Mouse (Mus musculus): ENCODE measurements at regions not wholly inside any gene's neighbourhood (a gene's known extent, or its start where the extent isn't known, plus 50 kb on each side); places are given as distances from the start of the nearest gene placed in this dataset.

- WGBS = 6% methylated on average over 22 of the region's 22 CpGs
- Histone ChIP-seq H3K9ac (ENCODE audit: low read length) (no peak overlapping the region), H3K27ac (ENCODE audit: low read length) (no peak overlapping the region), H3K9me3 (ENCODE audit: control insufficient read depth, low read length) (no peaks in the 10 kb centered on the region; the same call in 1 of the 2 replicates), H3K4me3 (ENCODE audit: low read length) (no peak overlapping the region), H3K27me3 (ENCODE audit: control insufficient read depth, insufficient read depth, low read depth, low read length) (peaks cover 48% of the 10 kb centered on the region), H3K4me2 (ENCODE audit: low read depth, low read length) (no peak overlapping the region), H3K36me3 (ENCODE audit: control insufficient read depth, insufficient read depth, low read length) (no peaks in the 10 kb centered on the region), H3K4me1 (replicated peaks; ENCODE audit: control insufficient read depth, insufficient read depth, low read length) (0 out of 2 replicates have a peak, but pooled peaks cover 3% of the 10 kb centered on the region)
- no peak for ATAC-seq (ENCODE audit: low read depth)
These were observed 155.1 kb downstream of the Insig2 start for GRCm38 (mm10) chr1:121177136-121177907.

- no peaks in the 10 kb centered on the region; the same call in 1 of the 2 replicates for H3K9me3 ChIP-seq (ENCODE audit: control insufficient read depth, low read length)
- H3K4me2 ChIP-seq (ENCODE audit: low read depth, low read length) = peak overlapping the region; percentile 36
- H3K27me3 ChIP-seq (ENCODE audit: control insufficient read depth, insufficient read depth, low read depth, low read length) = peaks cover 48% of the 10 kb centered on the region
- 0 out of 2 replicates have a peak, but pooled peaks have one; percentile 4 for ATAC-seq (ENCODE audit: low read depth)
- peak overlapping the region; percentile 24 for H3K4me3 ChIP-seq (ENCODE audit: low read length)
- WGBS = 1% methylated on average over 31 of the region's 31 CpGs
- H3K9ac ChIP-seq (ENCODE audit: low read length) = peak overlapping the region; percentile 11; the same call in 1 of the 2 replicates
- no peak overlapping the region for H3K27ac ChIP-seq (ENCODE audit: low read length)
- no peaks in the 10 kb centered on the region for H3K36me3 ChIP-seq (ENCODE audit: control insufficient read depth, insufficient read depth, low read length)
- 0 out of 2 replicates have a peak, but pooled peaks cover 3% of the 10 kb centered on the region for H3K4me1 ChIP-seq (replicated peaks; ENCODE audit: control insufficient read depth, insufficient read depth, low read length)
These were observed 154.5 kb downstream of the Insig2 start for GRCm38 (mm10) chr1:121177908-121178311.

- Histone ChIP-seq H3K4me1 (replicated peaks; ENCODE audit: control insufficient read depth, insufficient read depth, low read length) (0 out of 2 replicates have a peak, but pooled peaks cover 3% of the 10 kb centered on the region), H3K9me3 (ENCODE audit: control insufficient read depth, low read length) (no peaks in the 10 kb centered on the region; the same call in 1 of the 2 replicates), H3K9ac (ENCODE audit: low read length) (no peak overlapping the region), H3K36me3 (ENCODE audit: control insufficient read depth, insufficient read depth, low read length) (no peaks in the 10 kb centered on the region), H3K4me2 (ENCODE audit: low read depth, low read length) (no peak overlapping the region), H3K27me3 (ENCODE audit: control insufficient read depth, insufficient read depth, low read depth, low read length) (peaks cover 48% of the 10 kb centered on the region), H3K4me3 (ENCODE audit: low read length) (no peak overlapping the region), H3K27ac (ENCODE audit: low read length) (no peak overlapping the region)
- under 1% methylated on average over 17 of the region's 17 CpGs for WGBS
- ATAC-seq (ENCODE audit: low read depth) = no peak
These were observed 153.7 kb downstream of the Insig2 start for GRCm38 (mm10) chr1:121178611-121179245.

GRCm38 (mm10) chr1:121180273-121181030 is 151.9 kb downstream of the Insig2 start:
- H3K36me3 ChIP-seq (ENCODE audit: control insufficient read depth, insufficient read depth, low read length) = no peaks in the 10 kb centered on the region
- ATAC-seq (ENCODE audit: low read depth) = peak; percentile 51; the same call in 1 of the 2 replicates
- H3K27me3 ChIP-seq (ENCODE audit: control insufficient read depth, insufficient read depth, low read depth, low read length) = peaks cover 44% of the 10 kb centered on the region
- no peak overlapping the region for H3K4me2 ChIP-seq (ENCODE audit: low read depth, low read length)
- 0 out of 2 replicates have a peak, but pooled peaks cover 3% of the 10 kb centered on the region for H3K4me1 ChIP-seq (replicated peaks; ENCODE audit: control insufficient read depth, insufficient read depth, low read length)
- no peak overlapping the region for H3K27ac ChIP-seq (ENCODE audit: low read length)
- H3K9me3 ChIP-seq (ENCODE audit: control insufficient read depth, low read length) = no peaks in the 10 kb centered on the region
- WGBS = 14% methylated on average over 20 of the region's 20 CpGs
- no peak overlapping the region for H3K4me3 ChIP-seq (ENCODE audit: low read length)
- no peak overlapping the region for H3K9ac ChIP-seq (ENCODE audit: low read length)

- no peak for ATAC-seq (ENCODE audit: low read depth)
- 45% methylated on average over 2 of the region's 2 CpGs for WGBS
- no peak overlapping the region for H3K4me3 ChIP-seq (ENCODE audit: low read length)
- no peaks in the 10 kb centered on the region for H3K9me3 ChIP-seq (ENCODE audit: control insufficient read depth, low read length)
- H3K4me2 ChIP-seq (ENCODE audit: low read depth, low read length) = no peak overlapping the region
- no peak overlapping the region for H3K27ac ChIP-seq (ENCODE audit: low read length)
- no peaks in the 10 kb centered on the region for H3K4me1 ChIP-seq (replicated peaks; ENCODE audit: control insufficient read depth, insufficient read depth, low read length)
- no peaks in the 10 kb centered on the region for H3K36me3 ChIP-seq (ENCODE audit: control insufficient read depth, insufficient read depth, low read length)
- no peak overlapping the region for H3K9ac ChIP-seq (ENCODE audit: low read length)
- H3K27me3 ChIP-seq (ENCODE audit: control insufficient read depth, insufficient read depth, low read depth, low read length) = no peaks in the 10 kb centered on the region
These were observed 143.5 kb downstream of the Insig2 start for GRCm38 (mm10) chr1:121188895-121189294.

- Histone ChIP-seq H3K36me3 (ENCODE audit: control insufficient read depth, insufficient read depth, low read length) (no peaks in the 10 kb centered on the region), H3K9me3 (ENCODE audit: control insufficient read depth, low read length) (no peaks in the 10 kb centered on the region), H3K9ac (ENCODE audit: low read length) (no peak overlapping the region), H3K4me3 (ENCODE audit: low read length) (no peak overlapping the region), H3K27me3 (ENCODE audit: control insufficient read depth, insufficient read depth, low read depth, low read length) (no peaks in the 10 kb centered on the region), H3K27ac (ENCODE audit: low read length) (no peak overlapping the region), H3K4me1 (replicated peaks; ENCODE audit: control insufficient read depth, insufficient read depth, low read length) (no peaks in the 10 kb centered on the region), H3K4me2 (ENCODE audit: low read depth, low read length) (no peak overlapping the region)
- ATAC-seq (ENCODE audit: low read depth) = no peak
- 85% methylated on average over 4 of the region's 4 CpGs for WGBS
These were observed 137.6 kb downstream of the Insig2 start for GRCm38 (mm10) chr1:121194800-121195199.

- Histone ChIP-seq H3K27ac (ENCODE audit: low read length) (no peak overlapping the region), H3K4me1 (replicated peaks; ENCODE audit: control insufficient read depth, insufficient read depth, low read length) (no peaks in the 10 kb centered on the region), H3K27me3 (ENCODE audit: control insufficient read depth, insufficient read depth, low read depth, low read length) (no peaks in the 10 kb centered on the region), H3K36me3 (ENCODE audit: control insufficient read depth, insufficient read depth, low read length) (no peaks in the 10 kb centered on the region), H3K9me3 (ENCODE audit: control insufficient read depth, low read length) (no peaks in the 10 kb centered on the region), H3K9ac (ENCODE audit: low read length) (no peak overlapping the region), H3K4me2 (ENCODE audit: low read depth, low read length) (no peak overlapping the region), H3K4me3 (ENCODE audit: low read length) (no peak overlapping the region)
- ATAC-seq (ENCODE audit: low read depth) = no peak
- 15% methylated on average over 2 of the region's 2 CpGs for WGBS
These were observed 116.5 kb downstream of the Insig2 start for GRCm38 (mm10) chr1:121215843-121216242.

- Histone ChIP-seq H3K4me3 (ENCODE audit: low read length) (no peak overlapping the region), H3K27ac (ENCODE audit: low read length) (no peak overlapping the region), H3K9me3 (ENCODE audit: control insufficient read depth, low read length) (no peaks in the 10 kb centered on the region), H3K4me2 (ENCODE audit: low read depth, low read length) (no peak overlapping the region), H3K9ac (ENCODE audit: low read length) (no peak overlapping the region), H3K27me3 (ENCODE audit: control insufficient read depth, insufficient read depth, low read depth, low read length) (no peaks in the 10 kb centered on the region), H3K4me1 (replicated peaks; ENCODE audit: control insufficient read depth, insufficient read depth, low read length) (no peaks in the 10 kb centered on the region), H3K36me3 (ENCODE audit: control insufficient read depth, insufficient read depth, low read length) (no peaks in the 10 kb centered on the region)
- WGBS = 68% methylated on average over 11 of the region's 11 CpGs
- ATAC-seq (ENCODE audit: low read depth) = no peak
These were observed 108.1 kb downstream of the Insig2 start for GRCm38 (mm10) chr1:121224250-121224649.
